Mouse (Mus musculus): ENCODE measurements around the gene Olfr111.
"Not testable (repeated sequence)": the region's sequence is repeated elsewhere in the genome, so short reads cannot be mapped to it uniquely, and the experiment has no call there.

DNA sequence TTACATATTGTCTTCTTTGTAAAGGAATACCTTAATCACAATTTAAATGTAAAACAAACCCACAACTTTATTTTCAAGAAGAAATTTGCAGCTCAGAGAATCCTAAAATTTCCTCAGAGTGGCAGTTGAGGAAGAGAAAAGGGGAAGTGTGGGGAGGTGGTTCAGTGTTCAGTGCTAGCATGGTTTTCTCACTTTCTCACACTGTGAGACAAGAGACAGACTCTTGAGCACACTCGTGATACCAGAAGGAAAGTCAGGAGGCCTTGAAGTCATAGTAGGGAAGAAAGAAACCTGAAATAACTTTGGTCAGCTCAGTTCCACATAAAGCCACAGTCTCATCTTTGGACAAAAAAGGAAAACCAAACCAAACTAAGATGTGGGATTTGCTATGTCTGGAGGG, 17.6 kb downstream of the Olfr111 start:
- TF ChIP-seq CTCF (IDR thresholded peaks at IDR 0.05; ENCODE audit: extremely low read depth, insufficient read depth, insufficient read length, insufficient replicate concordance); POLR2A (IDR thresholded peaks at IDR 0.05; ENCODE audit: low read depth, low read length): not testable (repeated sequence)
